Mouse (Mus musculus) spleen, adult 2 months (tissue): ENCODE results near the gene Tm9sf1. TPM values are rescaled to one million over a fixed set of nuclear protein-coding genes. Genes with fewer than 3 reads are reported as not detected.

Source experiments
- DNase-seq, 2 experiments: peaks; one replicate each; pipeline versions ENCODE4 v3.0.0 to v3.0.0-alpha.2; 2012 to 2021; ENCODE audit warnings: low spot score in 2 of 2, low read depth in 1 of 2
- H3K27ac ChIP-seq: fragments of 200-500 bp; 2 replicates; pipeline ENCODE4 v1.5.1; 2012; ENCODE audit warnings: low read length, inconsistent platforms; ENCODE audit not compliant: insufficient read depth
- H3K27me3 ChIP-seq: fragments of 200-500 bp; 2 replicates; pipeline ENCODE4 v1.6.1; 2012; ENCODE audit warnings: mild to moderate bottlenecking, moderate library complexity, low read length, inconsistent platforms; ENCODE audit not compliant: control insufficient read depth, insufficient read depth
- H3K36me3 ChIP-seq: fragments of 200-500 bp; 2 replicates; pipeline ENCODE4 v1.6.1; 2012; ENCODE audit warnings: mild to moderate bottlenecking, low read length, inconsistent platforms; ENCODE audit not compliant: control insufficient read depth, insufficient read depth
- H3K4me1 ChIP-seq: fragments of 200-500 bp; 2 replicates; pipeline ENCODE4 v1.6.1; 2011; ENCODE audit warnings: inconsistent platforms; ENCODE audit not compliant: control insufficient read depth, insufficient read depth, insufficient read length
- H3K4me3 ChIP-seq: fragments of 200-500 bp; 2 replicates; pipeline ENCODE4 v1.5.1; 2011; ENCODE audit warnings: mild to moderate bottlenecking, inconsistent platforms; ENCODE audit not compliant: insufficient read depth, insufficient read length; ENCODE audit errors: extremely low read depth
- CTCF ChIP-seq: fragments of 200-500 bp; IDR thresholded peaks from 2 replicates; pipeline ENCODE4 v1.5.1; 2011; ENCODE audit warnings: mild to moderate bottlenecking, inconsistent platforms; ENCODE audit not compliant: insufficient read depth, insufficient read length, insufficient replicate concordance; ENCODE audit errors: extremely low read depth
- POLR2A ChIP-seq: fragments of 200-500 bp; IDR thresholded peaks from 2 replicates; pipeline ENCODE4 v1.6.1; 2011; ENCODE audit warnings: low read depth, low read length, inconsistent platforms
- WGBS: fragments of 180-500 bp; shearing (Covaris S2); methylation state at CpG from one replicate; pipeline ENCODE4 v1.1.7; 2018; 5-methylcytosine and 5-hydroxymethylcytosine counted together
- polyA plus RNA-seq: library from polyadenylated mRNA; depleted of rRNA; stranded (reverse); fragments of >200 nt; gene quantifications from 2 replicates; pipeline ENCODE4 v1.2.3, GENCODE M21; 2012; rRNA removed

The Tm9sf1 gene
- polyA plus RNA-seq, 1 experiment, result 44.6 TPM

DNA sequence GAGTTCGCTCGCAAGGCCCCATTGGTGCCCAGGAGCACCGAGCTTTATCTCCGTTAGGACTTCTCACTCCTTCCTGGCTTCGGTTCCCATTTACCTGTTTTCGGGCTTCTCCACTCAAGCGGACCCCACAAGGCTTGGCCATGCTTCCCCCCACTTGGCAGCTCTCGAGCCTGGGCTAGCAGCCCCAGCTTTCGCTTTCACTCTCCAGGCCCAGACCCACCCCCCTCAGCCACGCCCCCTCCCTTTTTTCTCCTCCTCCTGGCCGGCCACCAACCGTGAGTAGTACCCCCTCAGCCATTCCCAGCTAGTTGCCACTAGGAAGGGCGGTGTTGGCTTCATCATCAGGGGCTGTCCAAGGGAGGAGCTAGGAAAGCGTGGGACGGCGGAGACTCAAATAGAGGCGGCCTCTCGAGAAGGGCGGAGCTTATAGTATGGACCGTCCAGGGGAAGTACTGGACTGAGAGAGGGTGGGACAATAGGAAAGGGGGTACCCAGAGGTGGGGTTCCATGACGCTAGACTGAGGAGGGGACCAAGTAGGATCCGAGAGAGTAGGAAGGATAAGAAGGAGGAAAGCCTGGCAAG lies 52.8 kb downstream of the Tm9sf1 start, which contains the start of gene Psme2:
TSS of gene Psme2 (minus strand) at position 366 of the 583 bp plus-strand sequence.
- H3K27ac ChIP-seq, result peak within 1 kb of the TSS; percentile 95
- no peaks in the 10 kb centered on the region for H3K27me3 ChIP-seq
- H3K36me3 ChIP-seq, result peaks cover 27% of the 10 kb centered on the region
- H3K4me3 ChIP-seq, result peak within 1 kb of the TSS; percentile 83
- peak; percentile 79 to 83 for DNase-seq
- 1% methylated on average over 22 of the region's 22 CpGs for WGBS
- no peak for TF ChIP-seq CTCF
- peak; percentile 22 for TF ChIP-seq POLR2A
- peaks cover 6% of the 10 kb centered on the region; the same call in 1 of the 2 replicates for H3K4me1 ChIP-seq

DNA sequence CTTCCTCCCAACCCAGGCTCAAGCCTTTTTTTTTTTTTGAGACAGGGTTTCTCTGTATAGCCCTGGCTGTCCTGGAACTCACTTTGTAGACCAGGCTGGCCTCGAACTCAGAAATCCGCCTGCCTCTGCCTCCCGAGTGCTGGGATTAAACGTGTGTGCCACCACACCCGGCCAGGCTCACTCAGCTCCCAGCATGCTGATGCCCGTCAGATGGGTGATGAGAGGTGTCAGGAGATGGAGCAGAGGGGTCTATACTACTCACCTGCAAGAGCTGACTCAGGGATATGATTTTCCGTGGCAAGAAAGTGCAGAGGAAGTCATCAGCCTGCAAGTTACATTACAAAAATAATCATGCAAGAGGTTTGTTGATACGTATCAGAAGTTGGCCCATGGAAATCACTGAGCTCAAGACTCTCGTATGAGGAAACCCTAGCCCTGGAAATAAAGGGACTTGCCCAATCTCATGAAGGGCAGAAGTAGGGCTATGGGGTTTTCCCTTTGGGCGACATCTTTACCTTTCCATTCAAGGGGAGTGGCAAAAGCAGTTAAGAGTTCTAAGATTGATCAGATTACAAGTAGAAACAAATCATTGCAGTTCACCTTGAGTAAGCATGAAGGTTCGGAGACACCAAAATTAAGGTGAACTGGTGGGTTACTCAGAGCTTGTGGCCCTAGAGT lies 53.7 kb downstream of the Tm9sf1 start:
- Histone ChIP-seq H3K36me3 (peaks cover 18% of the 10 kb centered on the region), H3K4me3 (peak overlapping the region; percentile 83), H3K27ac (peak overlapping the region; percentile 85), H3K4me1 (peaks cover 10% of the 10 kb centered on the region; the same call in 1 of the 2 replicates), H3K27me3 (no peaks in the 10 kb centered on the region)
- TF ChIP-seq CTCF (no peak), POLR2A (no peak)
- DNase-seq, result no peak
- WGBS, result 51% methylated on average over 11 of the region's 11 CpGs

DNA sequence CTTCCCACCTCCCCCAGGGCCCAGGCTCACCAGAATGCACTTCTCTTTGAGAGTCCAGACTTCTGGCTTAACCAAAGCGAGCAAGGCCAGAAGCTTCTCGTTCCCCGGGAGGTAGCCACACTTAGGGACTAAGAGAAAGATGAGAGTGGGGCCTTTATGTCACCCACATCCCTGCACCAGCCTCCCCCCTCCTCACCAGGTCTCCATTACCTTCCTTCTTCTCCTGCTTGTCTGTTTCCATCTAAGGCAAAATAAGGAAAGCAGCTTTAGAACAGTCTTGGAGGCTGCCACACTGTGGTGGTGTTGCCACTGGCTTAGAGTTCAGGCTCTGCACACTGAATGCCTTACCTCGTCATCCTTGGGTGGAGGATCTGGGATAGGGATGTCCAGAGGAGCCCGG lies 54.3 kb downstream of the Tm9sf1 start:
- Histone ChIP-seq H3K4me1 (peaks cover 15% of the 10 kb centered on the region; the same call in 1 of the 2 replicates), H3K4me3 (no peak overlapping the region)
- WGBS, result 96% methylated on average over 5 of the region's 5 CpGs

DNA sequence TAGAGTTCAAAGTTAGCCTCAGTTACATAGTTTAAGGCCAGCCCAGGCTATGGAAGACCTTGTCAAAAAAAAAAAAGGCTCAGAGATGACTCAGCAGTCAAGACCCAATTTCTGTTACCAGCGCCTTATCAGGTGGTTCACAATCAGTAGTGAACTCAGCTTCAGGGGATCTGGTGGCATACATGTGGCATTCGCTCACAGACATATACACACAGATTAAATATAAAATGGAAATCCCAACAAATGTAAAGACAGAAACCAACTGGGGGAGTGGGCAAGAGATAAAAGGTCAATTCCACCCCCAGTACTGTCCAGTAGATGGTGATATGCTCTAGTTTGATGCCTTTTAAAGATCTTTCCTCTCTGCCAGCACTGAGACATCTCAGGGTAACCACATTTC lies 57.5 kb downstream of the Tm9sf1 start:
- Histone ChIP-seq H3K27me3 (no peaks in the 10 kb centered on the region), H3K36me3 (peaks cover 19% of the 10 kb centered on the region), H3K27ac (peak overlapping the region; percentile 82; the same call in 1 of the 2 replicates), H3K4me1 (peaks cover 15% of the 10 kb centered on the region; the same call in 1 of the 2 replicates), H3K4me3 (no peak overlapping the region)
- TF ChIP-seq CTCF (no peak), POLR2A (no peak)
- DNase-seq, result no peak
- 70% methylated on average over 2 of the region's 2 CpGs for WGBS

More for the DNA sequence above, 54.3 kb downstream of the Tm9sf1 start:
- H3K27me3 ChIP-seq, result no peaks in the 10 kb centered on the region
- no peak for TF ChIP-seq CTCF
- TF ChIP-seq POLR2A, result no peak
- no peak for DNase-seq
- peak overlapping the region; percentile 25; the same call in 1 of the 2 replicates for H3K27ac ChIP-seq
- peaks cover 14% of the 10 kb centered on the region for H3K36me3 ChIP-seq

Other genes starting within 250 kb of the Tm9sf1 start
- gene Dhrs4, start 165.0 kb downstream of the Tm9sf1 start, polyA plus RNA-seq, result 18.5 and 21.0 TPM in 2 replicates
- 4.5 and 4.8 TPM in 2 replicates for gene Carmil3, start 153.2 kb downstream of the Tm9sf1 start, polyA plus RNA-seq
- 0.02 TPM in 1 of 2 replicates, not detected in the other for gene Cpne6, start 133.4 kb downstream of the Tm9sf1 start, polyA plus RNA-seq
- gene Nrl, start 118.8 kb downstream of the Tm9sf1 start, polyA plus RNA-seq, result 0.02 and 0.40 TPM in 2 replicates
- 47.9 and 53.3 TPM in 2 replicates for gene Pck2, start 103.5 kb downstream of the Tm9sf1 start, polyA plus RNA-seq
- 73.4 and 77.6 TPM in 2 replicates for gene Dcaf11, start 83.8 kb downstream of the Tm9sf1 start, polyA plus RNA-seq
- gene A730061H03Rik, start 83.4 kb downstream of the Tm9sf1 start, polyA plus RNA-seq, result 5.6 and 6.3 TPM in 2 replicates
- gene Fitm1, start 68.2 kb downstream of the Tm9sf1 start, polyA plus RNA-seq, result 1.4 and 1.5 TPM in 2 replicates
- gene Psme1, start 65.7 kb downstream of the Tm9sf1 start, polyA plus RNA-seq, result 101 and 118 TPM in 2 replicates
- 14.5 and 15.0 TPM in 2 replicates for gene Emc9, start 58.5 kb downstream of the Tm9sf1 start, polyA plus RNA-seq
- gene Psme2, start 52.7 kb downstream of the Tm9sf1 start, polyA plus RNA-seq, result 60.4 and 67.7 TPM in 2 replicates
- gene Rnf31, start 52.1 kb downstream of the Tm9sf1 start, polyA plus RNA-seq, result 52.5 and 63.2 TPM in 2 replicates
- 101 and 154 TPM in 2 replicates for gene Irf9, start 40.2 kb downstream of the Tm9sf1 start, polyA plus RNA-seq
- 0.92 and 2.4 TPM in 2 replicates for gene Rec8, start 25.8 kb downstream of the Tm9sf1 start, polyA plus RNA-seq
- gene Ipo4, start 7.8 kb downstream of the Tm9sf1 start, polyA plus RNA-seq, result 56.7 and 62.4 TPM in 2 replicates
- gene Gm49378, start 5.9 kb downstream of the Tm9sf1 start, polyA plus RNA-seq, result 8.2 and 8.9 TPM in 2 replicates
- gene Tssk4, start 6.4 kb upstream of the Tm9sf1 start, polyA plus RNA-seq, result 1.6 TPM in 2 replicates
- gene Mdp1, start 16.7 kb upstream of the Tm9sf1 start, polyA plus RNA-seq, result 19.7 and 19.9 TPM in 2 replicates
- 11.6 and 15.9 TPM in 2 replicates for gene Gmpr2, start 28.1 kb upstream of the Tm9sf1 start, polyA plus RNA-seq
- 158 and 177 TPM in 2 replicates for gene Nedd8, start 28.3 kb upstream of the Tm9sf1 start, polyA plus RNA-seq
- gene Tinf2, start 38.0 kb upstream of the Tm9sf1 start, polyA plus RNA-seq, result 19.0 and 20.8 TPM in 2 replicates
- 23.3 and 33.9 TPM in 2 replicates for gene Tgm1, start 70.1 kb upstream of the Tm9sf1 start, polyA plus RNA-seq
- 47.3 and 62.6 TPM in 2 replicates for gene Rabggta, start 78.5 kb upstream of the Tm9sf1 start, polyA plus RNA-seq
- 62.7 and 86.6 TPM in 2 replicates for gene Dhrs1, start 101.9 kb upstream of the Tm9sf1 start, polyA plus RNA-seq
- 15.1 and 17.2 TPM in 2 replicates for gene Nop9, start 101.9 kb upstream of the Tm9sf1 start, polyA plus RNA-seq
- 0.33 and 0.46 TPM in 2 replicates for gene Cideb, start 114.7 kb upstream of the Tm9sf1 start, polyA plus RNA-seq
- 0.83 and 2.1 TPM in 2 replicates for gene Ltb4r2, start 117.6 kb upstream of the Tm9sf1 start, polyA plus RNA-seq
- gene Ltb4r1, start 122.2 kb upstream of the Tm9sf1 start, polyA plus RNA-seq, result 4.2 and 6.6 TPM in 2 replicates
- gene Adcy4, start 140.3 kb upstream of the Tm9sf1 start, polyA plus RNA-seq, result 16.3 and 17.3 TPM in 2 replicates
- 38.8 and 48.4 TPM in 2 replicates for gene Ripk3, start 145.1 kb upstream of the Tm9sf1 start, polyA plus RNA-seq
- gene Nfatc4, start 179.3 kb upstream of the Tm9sf1 start, polyA plus RNA-seq, result 4.6 and 5.0 TPM in 2 replicates
- 2.5 and 3.0 TPM in 2 replicates for gene Nynrin, start 210.2 kb upstream of the Tm9sf1 start, polyA plus RNA-seq
- 0.07 and 0.13 TPM in 2 replicates for gene Cbln3, start 240.6 kb upstream of the Tm9sf1 start, polyA plus RNA-seq
- 30.3 and 31.6 TPM in 2 replicates for gene Khnyn, start 241.1 kb upstream of the Tm9sf1 start, polyA plus RNA-seq